ENCODE assay signal across 8 mouse cellular contexts in genomic region chr10:80677942-80678436, GRCm38 (mm10). TPM values are rescaled to one million over a fixed set of nuclear protein-coding genes. Genes with fewer than 3 reads are reported as not detected.
DNase-seq lines count a peak whose midpoint lies in the region; ATAC-seq and TF ChIP-seq lines count a peak whose summit lies in the region.

Gene Mknk2, minus strand, starts transcription at chr10:80678112.

- H3K9ac ChIP-seq in heart, embryonic 11.5 days (ENCODE audit: low read depth, low read length), result peak within 1 kb of the TSS; percentile 81
- H3K9ac ChIP-seq in kidney, embryonic 15.5 days, result peak within 1 kb of the TSS; percentile 70
- H3K9ac ChIP-seq in limb, embryonic 15.5 days, result peak within 1 kb of the TSS; percentile 69
- peak within 1 kb of the TSS; percentile 71 for H3K9ac ChIP-seq in midbrain, postnatal 0 days (replicated peaks; ENCODE audit: low read length, poor library complexity, severe bottlenecking)

- TF ChIP-seq CTCF in midbrain, postnatal 0 days (IDR thresholded peaks at IDR 0.05), result no peak

- 12% methylated on average over 8 of the region's 8 CpGs for WGBS in heart, embryonic 11.5 days (ENCODE audit: insufficient replicate concordance)
- 4% methylated on average over 8 of the region's 8 CpGs for WGBS in kidney, embryonic 15.5 days
- WGBS in limb, embryonic 15.5 days, result 9% methylated on average over 8 of the region's 8 CpGs
- 19% methylated on average over 8 of the region's 8 CpGs for WGBS in midbrain, postnatal 0 days

- H3K4me1 ChIP-seq in heart, embryonic 11.5 days (ENCODE audit: control insufficient read depth, insufficient read depth, low read length), result peaks cover 53% of the 10 kb centered on the region
- peaks cover 62% of the 10 kb centered on the region for H3K4me1 ChIP-seq in kidney, embryonic 15.5 days
- peaks cover 56% of the 10 kb centered on the region for H3K4me1 ChIP-seq in limb, embryonic 15.5 days
- H3K4me1 ChIP-seq in midbrain, postnatal 0 days (ENCODE audit: insufficient read depth, low read length), result peaks cover 22% of the 10 kb centered on the region

- ATAC-seq in erythroid progenitor cell, adult 5-6 weeks (replicated peaks; ENCODE audit: low FRiP score, poor library complexity, severe bottlenecking), result peak; percentile 66
- peak; percentile 52 for ATAC-seq in heart, embryonic 11.5 days (replicated peaks; ENCODE audit: insufficient number of reproducible peaks, low FRiP score, low TSS enrichment)
- ATAC-seq in kidney, embryonic 15.5 days (replicated peaks; ENCODE audit: low FRiP score), result peak; percentile 63
- ATAC-seq in limb, embryonic 15.5 days (ENCODE audit: insufficient number of reproducible peaks, low FRiP score, low TSS enrichment, low read depth), result peak; percentile 5; the same call in 1 of the 2 replicates
- ATAC-seq in midbrain, postnatal 0 days (ENCODE audit: low FRiP score), result no peak

- DNase-seq in B cell, adult 2 months, result peak; percentile 82
- peak; percentile 67 to 87 for DNase-seq in adrenal gland, postnatal 4 days (ENCODE audit: low spot score in 2 of 2)
- DNase-seq in midbrain, postnatal 0 days (ENCODE audit: low spot score), result peak; percentile 88
- DNase-seq in splenic B cell, adult 2 months (ENCODE audit: low read depth, low spot score), result peak; percentile 74

- no peaks in the 10 kb centered on the region for H3K9me3 ChIP-seq in heart, embryonic 11.5 days (replicated peaks; ENCODE audit: control insufficient read depth, low read length)
- H3K9me3 ChIP-seq in kidney, embryonic 15.5 days (replicated peaks), result no peaks in the 10 kb centered on the region
- H3K9me3 ChIP-seq in limb, embryonic 15.5 days, result no peaks in the 10 kb centered on the region
- H3K9me3 ChIP-seq in midbrain, postnatal 0 days (ENCODE audit: low read length), result no peaks in the 10 kb centered on the region

- no peaks in the 10 kb centered on the region for H3K27me3 ChIP-seq in heart, embryonic 11.5 days (ENCODE audit: control insufficient read depth, insufficient read depth, low read length)
- H3K27me3 ChIP-seq in kidney, embryonic 15.5 days, result no peaks in the 10 kb centered on the region
- no peaks in the 10 kb centered on the region for H3K27me3 ChIP-seq in limb, embryonic 15.5 days
- H3K27me3 ChIP-seq in midbrain, postnatal 0 days (ENCODE audit: insufficient read depth, low read length), result no peaks in the 10 kb centered on the region
- no peaks in the 10 kb centered on the region for H3K27me3 ChIP-seq in splenic B cell, adult 2 months (ENCODE audit: control insufficient read depth, insufficient read depth, low read length, poor library complexity, severe bottlenecking)

- H3K36me3 ChIP-seq in heart, embryonic 11.5 days (ENCODE audit: control insufficient read depth, insufficient read depth, low read length), result no peaks in the 10 kb centered on the region
- peaks cover 7% of the 10 kb centered on the region; the same call in 1 of the 2 replicates for H3K36me3 ChIP-seq in kidney, embryonic 15.5 days
- peaks cover 2% of the 10 kb centered on the region; the same call in 1 of the 2 replicates for H3K36me3 ChIP-seq in limb, embryonic 15.5 days
- no peaks in the 10 kb centered on the region for H3K36me3 ChIP-seq in midbrain, postnatal 0 days (ENCODE audit: insufficient read depth, low read length)
- H3K36me3 ChIP-seq in splenic B cell, adult 2 months (ENCODE audit: control insufficient read depth, insufficient read depth, low read length, poor library complexity, severe bottlenecking), result peaks cover 2% of the 10 kb centered on the region; the same call in 1 of the 2 replicates

- H3K4me2 ChIP-seq in heart, embryonic 11.5 days, result peak within 1 kb of the TSS; percentile 92
- H3K4me2 ChIP-seq in kidney, embryonic 15.5 days, result peak within 1 kb of the TSS; percentile 81
- H3K4me2 ChIP-seq in limb, embryonic 15.5 days, result peak within 1 kb of the TSS; percentile 58
- H3K4me2 ChIP-seq in midbrain, postnatal 0 days (ENCODE audit: low read depth, low read length, poor library complexity, severe bottlenecking), result peak within 1 kb of the TSS; percentile 88

- H3K27ac ChIP-seq in heart, embryonic 11.5 days (ENCODE audit: low read depth, low read length), result peak within 1 kb of the TSS; percentile 98
- peak within 1 kb of the TSS; percentile 98 for H3K27ac ChIP-seq in kidney, embryonic 15.5 days
- H3K27ac ChIP-seq in limb, embryonic 15.5 days, result peak within 1 kb of the TSS; percentile 98
- H3K27ac ChIP-seq in midbrain, postnatal 0 days (ENCODE audit: low read depth, low read length), result peak within 1 kb of the TSS; percentile 97

- H3K4me3 ChIP-seq in heart, embryonic 11.5 days (ENCODE audit: low read depth, low read length), result peak within 1 kb of the TSS; percentile 97
- peak within 1 kb of the TSS; percentile 91 for H3K4me3 ChIP-seq in kidney, embryonic 15.5 days (replicated peaks)
- peak within 1 kb of the TSS; percentile 95 for H3K4me3 ChIP-seq in limb, embryonic 15.5 days
- H3K4me3 ChIP-seq in midbrain, postnatal 0 days (ENCODE audit: low read depth, low read length), result peak within 1 kb of the TSS; percentile 96

RNA-seq across cellular contexts. Expression of gene Mknk2, which starts in this region (rescaled TPM):
- 100 to 1,000 TPM; 126 to 134 TPM for total RNA-seq in adrenal gland, postnatal 4 days (2021)
- 78.2 and 83.0 TPM in 2 replicates for total RNA-seq in erythroid progenitor cell, adult 5-6 weeks (2015; ENCODE audit: low replicate concordance)
- total RNA-seq in erythroid progenitor cell, adult 5-6 weeks (2017; ENCODE audit: low replicate concordance), result 49.4 and 67.6 TPM in 2 replicates
- polyA plus RNA-seq in heart, embryonic 11.5 days (2014; fragmentation: Nextera tagmentation; extraction: Ambion mirVana), result 62.1 and 68.8 TPM in 2 replicates
- polyA plus RNA-seq in kidney, embryonic 15.5 days (2015; fragmentation: Nextera tagmentation; extraction: Ambion mirVana), result 95.3 and 103 TPM in 2 replicates
- 90.1 and 97.5 TPM in 2 replicates for polyA plus RNA-seq in limb, embryonic 15.5 days (2015; fragmentation: Nextera tagmentation; extraction: Ambion mirVana)
- 74.6 and 74.7 TPM in 2 replicates for total RNA-seq in midbrain, postnatal 0 days (2014; rRNA removed)
- polyA plus RNA-seq in midbrain, postnatal 0 days (2015; fragmentation: Nextera tagmentation; extraction: Ambion mirVana), result 35.3 and 36.0 TPM in 2 replicates
